Mouse (Mus musculus) kidney, postnatal 25 days (tissue): ENCODE measurements around the gene Usp49.
"Not testable (repeated sequence)": the region's sequence is repeated elsewhere in the genome, so short reads cannot be mapped to it uniquely, and the experiment has no call there.

Experiments
- DNase-seq, 2 experiments: peaks; one replicate each; pipeline ENCODE4 v3.0.0; 2021; ENCODE audit warnings: mixed read lengths in 2 of 2

The Usp49 gene

DNA sequence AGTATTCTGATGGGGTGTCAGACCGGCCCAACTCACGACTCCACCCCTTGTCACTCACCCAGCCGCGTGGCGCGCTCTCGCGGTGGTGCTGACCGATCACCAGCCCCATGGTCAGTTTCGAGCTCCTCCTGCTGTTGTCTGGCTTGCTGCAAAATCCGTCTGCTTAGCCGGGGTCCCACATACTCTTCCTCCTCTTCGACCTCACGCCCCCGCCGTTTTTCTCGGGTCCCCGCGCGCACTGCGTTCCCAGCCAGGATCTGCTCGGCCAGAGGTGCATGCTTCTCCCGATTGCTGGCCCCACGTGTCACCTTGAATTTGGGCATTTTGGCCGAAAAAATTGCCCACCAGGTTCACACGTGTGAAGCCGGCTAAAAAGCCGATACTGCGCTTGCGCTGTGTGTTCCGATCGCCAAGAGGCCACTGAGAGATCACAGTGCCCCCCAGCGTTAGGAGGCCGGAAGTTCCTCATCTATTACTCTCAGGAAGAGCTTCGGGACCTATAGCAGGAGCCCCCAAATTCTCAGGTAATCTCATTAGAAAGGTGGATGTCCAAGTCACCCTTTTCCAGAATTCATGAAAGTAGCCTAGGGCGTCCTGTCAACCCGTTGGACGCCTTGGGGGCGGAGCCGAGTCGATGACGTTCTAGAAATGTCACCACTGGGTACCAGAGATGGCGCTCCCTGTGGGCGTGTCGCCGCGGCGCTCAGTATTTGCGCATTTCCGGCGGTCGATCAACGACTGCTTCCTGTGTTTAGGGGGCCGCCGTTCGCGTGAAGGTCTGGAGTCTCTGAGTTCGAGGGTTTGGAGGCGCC is 19.4 kb upstream of the Usp49 start, which contains the start of the genes Bysl, Med20 and Gm20517:
Gene Bysl (minus strand): TSS at position 644 of the 812 bp plus-strand sequence.
Gene Med20 (plus strand): TSS at position 734 of the 812 bp plus-strand sequence.
Gene Gm20517 (plus strand): TSS at position 741 of the 812 bp plus-strand sequence.
- DNase-seq, result peak; percentile 98

DNA sequence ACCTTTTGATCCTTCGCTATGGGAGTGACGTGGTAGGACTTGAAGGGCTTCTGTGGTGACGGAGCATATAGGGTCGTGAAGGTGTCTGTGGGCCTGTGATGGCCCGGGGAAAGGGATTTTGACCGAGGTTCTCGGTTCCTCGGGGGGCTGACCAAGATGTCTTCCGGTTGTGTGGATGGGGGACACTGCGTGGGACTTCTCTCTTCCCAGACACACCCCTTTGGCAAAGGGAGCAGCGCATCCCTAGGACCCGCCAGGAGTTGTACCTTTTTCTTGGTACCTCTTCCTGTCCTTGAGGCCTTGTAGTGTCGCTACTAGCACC is 18.9 kb upstream of the Usp49 start:
- DNase-seq, result no peak

DNA sequence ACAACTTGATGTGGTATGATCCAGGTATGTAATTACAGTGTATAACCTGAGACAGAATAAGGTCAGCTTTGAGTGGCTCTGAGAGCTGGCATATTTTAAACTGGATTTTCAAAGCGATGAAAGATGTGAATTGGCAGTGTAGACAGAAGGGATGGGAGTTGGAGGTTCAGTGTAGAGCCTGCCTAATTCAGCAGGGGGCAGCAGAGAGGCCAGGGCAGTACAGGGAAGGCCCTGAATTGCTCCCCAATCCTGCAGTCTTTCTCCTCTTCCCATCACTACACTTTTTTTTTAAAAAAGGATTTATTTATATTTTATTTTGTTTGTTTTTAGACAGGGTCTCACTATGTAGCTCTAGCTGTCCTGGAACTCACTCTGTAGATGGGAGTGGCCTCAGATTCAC is 16.5 kb upstream of the Usp49 start:
- DNase-seq, result peak; percentile 55 to 67

DNA sequence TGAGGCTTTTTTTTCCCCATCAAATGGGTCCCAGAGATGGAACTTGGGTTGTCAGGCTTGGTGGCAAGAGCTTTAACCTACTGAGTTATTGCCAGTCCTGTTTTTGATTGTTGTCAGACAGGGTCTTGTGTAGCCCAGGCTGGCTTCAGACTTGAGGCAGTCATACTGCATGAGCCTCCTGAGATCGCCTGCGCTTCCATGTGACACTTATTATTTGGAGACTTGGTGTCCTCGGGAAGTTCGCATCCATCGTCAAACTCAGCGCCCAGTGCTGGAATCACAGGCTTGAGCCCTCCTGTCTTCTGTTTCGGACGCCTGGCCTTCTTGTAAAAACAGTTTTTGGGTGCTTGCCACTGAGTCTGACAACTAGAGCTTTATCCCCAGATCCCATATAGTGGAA is 14.4 kb upstream of the Usp49 start:
- DNase-seq, result no peak

DNA sequence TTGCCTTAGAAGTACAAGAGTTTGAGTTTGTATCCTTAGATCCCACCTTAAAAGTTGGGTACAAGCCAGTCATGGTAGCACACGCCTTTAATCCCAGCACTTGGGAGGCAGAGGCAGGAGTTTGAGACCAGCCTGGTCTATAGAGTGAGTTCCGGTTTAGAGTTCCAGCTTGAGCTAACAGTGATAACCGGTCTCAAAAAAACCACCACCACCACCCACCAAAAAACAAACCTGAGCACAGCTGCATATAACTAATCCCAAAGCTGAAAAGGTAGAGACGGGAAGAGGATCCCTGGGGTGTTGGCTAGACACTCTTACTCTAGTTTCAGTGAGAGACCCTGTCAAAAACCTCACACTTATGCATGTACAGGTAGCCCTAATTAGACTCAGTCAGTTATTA is 13.8 kb upstream of the Usp49 start:
- DNase-seq, result no peak

DNA sequence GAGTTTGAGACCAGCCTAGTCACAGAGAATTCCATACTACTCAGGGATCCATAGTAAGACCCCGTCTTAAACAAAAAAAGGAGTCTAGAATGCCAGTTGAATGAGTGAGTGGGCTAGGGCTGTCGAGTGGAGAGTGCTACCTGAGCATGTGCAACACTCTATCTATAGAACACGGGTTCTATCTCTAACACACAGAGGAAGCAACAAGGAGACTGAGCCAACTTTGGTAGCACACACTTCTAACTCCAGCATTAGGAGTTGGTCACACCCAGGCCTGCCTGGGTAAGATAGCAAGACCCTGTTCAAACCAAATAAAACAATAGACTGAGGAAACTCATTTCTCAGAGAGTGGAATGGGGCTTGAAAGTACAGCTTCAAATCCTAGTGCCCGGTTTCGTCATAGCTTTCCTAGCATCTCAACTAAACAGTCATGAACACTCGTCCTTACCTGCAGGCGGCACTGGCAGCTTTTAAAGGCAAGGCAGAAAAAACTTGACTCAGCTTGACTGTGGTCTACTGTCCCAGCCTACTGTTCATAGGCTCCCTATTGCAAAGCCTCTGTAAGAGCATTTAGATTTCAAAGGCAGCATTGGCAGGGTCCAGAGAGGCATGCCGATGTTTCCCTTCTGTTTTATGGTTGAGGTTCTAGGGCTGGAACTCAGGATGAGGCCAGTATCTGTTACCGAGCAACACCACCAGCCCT is 12.7 kb upstream of the Usp49 start:
- no peak for DNase-seq

DNA sequence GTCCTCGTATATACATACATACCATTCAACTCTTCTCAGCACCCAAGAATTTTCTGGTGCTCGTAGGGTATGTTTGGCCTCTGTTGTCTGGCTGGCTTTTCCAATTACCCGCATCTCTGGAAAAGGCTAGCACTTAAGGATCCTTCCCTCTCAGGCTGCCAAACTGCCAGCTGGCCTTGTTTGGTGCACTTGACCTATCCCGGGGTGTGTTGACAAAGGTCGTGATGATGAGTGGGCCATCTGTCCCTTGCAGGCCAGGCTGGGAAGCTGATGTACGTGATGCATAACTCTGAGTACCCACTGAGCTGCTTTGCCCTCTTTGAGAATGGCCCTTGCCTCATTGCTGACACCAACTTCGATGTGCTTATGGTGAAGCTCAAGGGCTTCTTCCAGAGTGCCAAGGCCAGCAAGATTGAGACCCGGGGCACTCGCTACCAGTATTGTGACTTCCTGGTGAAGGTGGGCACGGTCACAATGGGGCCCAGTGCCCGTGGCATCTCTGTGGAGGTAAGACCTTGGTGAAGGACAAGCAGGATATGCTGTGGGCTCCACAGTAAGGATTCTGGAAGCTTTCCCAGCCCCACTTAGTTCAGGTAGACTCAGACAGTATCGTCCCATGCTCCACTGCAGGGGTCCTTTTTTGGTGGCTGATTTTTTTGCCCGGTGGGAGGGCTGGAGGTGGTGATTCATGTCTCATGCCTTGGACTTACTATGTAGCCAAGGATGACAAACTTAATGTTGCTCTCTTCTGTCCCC is 11.8 kb upstream of the Usp49 start:
- DNase-seq, result no peak

DNA sequence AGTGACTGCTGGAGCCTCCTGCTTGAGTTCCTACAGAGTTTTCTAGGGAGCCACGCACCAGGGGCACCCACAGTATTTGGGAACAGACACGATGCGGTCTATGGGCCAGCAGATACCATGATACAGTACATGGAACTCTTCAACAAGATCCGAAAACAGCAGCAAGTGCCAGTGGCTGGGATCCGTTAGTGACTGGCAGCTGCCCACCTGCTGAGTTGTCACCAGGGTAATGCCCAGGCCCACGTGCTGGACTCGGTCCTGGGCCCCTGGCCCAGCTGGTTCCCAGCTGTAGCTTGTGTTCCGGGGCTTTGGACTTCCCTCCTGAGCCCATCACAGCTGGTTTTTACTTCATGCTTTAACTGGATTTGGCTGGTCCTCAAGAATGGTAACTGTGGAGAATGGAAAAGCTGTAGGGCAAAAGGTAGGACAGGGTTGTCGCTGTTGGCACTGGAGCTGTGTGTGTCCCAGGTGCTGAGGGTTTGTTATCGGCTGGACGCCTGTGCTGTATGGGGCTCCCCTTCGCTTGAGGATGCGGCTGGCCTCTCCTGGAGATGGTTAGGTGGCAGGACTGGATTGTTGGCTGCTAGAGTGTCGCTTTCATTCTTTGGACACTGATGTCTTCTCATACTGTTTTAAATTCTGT is 7.5 kb upstream of the Usp49 start:
- DNase-seq, result no peak

DNA sequence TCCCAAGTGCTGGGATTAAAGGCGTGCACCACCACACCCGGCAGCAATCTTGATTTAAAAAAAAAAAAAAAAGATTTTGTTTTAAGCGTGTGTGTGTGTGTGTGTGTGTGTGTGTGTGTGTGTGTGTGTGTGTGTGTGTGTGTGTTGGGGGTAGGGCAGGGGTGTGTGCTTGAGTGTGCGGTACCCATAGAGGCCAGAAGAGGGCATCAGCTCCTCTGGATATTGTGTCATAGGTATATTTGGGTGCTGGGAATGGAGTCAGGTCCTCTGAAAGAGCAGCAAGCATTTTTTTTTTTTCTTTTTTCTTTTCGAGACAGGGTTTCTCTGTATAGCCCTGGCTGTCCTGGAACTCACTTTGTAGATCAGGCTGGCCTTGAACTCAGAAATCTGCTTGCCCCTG is 5.9 kb upstream of the Usp49 start:
- DNase-seq, result not testable (repeated sequence)

DNA sequence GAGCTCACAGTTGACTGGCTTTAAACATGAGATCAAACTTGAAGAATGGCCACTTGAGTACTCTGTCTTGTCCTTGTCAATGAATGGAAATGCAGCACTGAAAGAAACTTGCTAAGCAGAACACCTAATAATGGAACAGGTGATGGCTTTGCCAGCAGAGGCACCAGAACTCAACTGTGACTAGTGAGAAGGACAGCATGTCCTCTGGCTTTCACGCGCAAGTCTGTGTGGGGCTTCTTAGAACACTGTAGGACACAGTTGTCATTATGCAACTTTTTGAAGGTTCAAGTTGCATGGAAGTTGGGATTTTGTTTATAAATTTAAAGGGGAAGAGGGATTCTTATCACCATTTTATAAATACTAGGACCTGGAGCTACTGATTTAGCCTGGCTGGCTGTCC is 5.4 kb upstream of the Usp49 start:
- no peak for DNase-seq

DNA sequence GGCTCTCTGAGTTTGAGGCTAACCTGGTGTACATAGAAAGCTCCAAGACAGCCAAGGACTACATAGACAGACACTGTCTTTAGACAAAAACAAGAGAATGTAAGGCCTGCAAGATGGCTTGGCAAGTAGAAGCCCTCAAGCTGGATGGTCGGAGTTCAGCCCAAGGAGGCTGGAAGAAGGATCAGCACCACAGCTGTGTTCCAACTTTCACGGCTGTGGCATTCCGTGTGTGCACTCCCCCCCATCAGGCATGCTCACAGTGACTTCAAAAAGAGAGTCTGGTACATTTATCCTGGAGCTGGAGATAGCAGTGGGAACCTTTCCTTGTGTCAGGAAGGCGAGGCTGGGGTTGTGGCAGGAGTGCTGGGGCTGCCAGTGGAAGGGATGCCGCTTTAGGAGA is 4.5 kb upstream of the Usp49 start:
- no peak for DNase-seq

DNA sequence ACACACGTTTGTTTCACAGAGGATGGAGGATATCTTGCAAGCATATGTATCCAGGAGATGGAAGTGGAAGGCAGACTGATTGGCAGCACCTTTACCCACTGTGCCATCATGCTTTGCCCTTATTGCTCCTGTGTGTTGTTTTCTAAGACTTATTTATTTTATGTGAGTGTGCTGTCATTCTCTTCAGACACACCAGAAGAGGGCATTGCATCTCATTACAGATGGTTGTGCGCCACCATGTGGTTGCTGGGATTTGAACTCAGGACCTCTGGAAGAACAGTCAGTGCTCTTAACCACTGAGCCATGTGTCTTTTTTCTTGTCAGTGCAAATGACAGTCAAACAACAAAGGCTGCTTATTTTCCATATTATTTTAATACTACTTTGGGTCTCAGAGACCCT is 2.7 kb upstream of the Usp49 start:
- no peak for DNase-seq

DNA sequence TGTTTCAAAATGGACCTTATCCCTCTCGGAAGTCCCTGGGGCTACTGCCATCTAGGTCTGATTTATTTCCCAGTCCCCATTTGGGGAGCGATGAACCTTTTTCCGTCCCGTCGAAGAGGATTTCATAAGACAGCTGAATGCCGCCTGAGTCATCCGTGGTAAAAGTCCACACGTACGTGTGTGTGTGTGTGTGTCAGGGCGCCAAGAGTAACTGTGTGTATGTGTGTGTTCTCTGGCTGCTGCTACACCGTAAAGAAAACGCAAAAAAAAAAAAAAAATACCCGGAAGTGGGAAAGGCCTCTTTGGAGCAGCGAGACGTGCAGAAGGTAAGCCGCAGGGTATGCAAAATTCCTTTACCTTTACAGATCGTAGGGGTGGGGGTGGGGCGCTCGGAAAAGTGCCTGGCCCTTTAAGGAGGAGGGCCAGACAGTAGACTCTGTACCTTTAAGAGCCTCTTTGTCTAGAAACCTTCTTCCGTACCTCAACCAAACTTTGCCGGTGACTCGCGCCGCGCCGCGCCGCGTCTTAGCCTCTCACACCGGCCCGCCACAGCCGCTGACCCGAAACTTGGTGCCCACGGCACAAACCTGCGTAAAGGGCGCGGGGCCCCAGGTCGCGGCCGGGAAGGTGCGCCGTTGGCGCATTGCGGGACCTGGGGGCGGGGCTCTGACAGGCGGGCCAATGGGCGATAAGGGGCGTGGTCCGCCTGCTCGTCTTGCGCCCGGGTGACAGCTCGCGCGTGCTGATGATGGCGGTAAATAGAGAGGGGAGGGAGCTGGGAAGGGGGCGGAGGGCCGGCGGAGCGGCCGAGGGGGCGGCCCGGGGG is 1.4 kb upstream of the Usp49 start:
- peak; percentile 96 to 98 for DNase-seq

DNA sequence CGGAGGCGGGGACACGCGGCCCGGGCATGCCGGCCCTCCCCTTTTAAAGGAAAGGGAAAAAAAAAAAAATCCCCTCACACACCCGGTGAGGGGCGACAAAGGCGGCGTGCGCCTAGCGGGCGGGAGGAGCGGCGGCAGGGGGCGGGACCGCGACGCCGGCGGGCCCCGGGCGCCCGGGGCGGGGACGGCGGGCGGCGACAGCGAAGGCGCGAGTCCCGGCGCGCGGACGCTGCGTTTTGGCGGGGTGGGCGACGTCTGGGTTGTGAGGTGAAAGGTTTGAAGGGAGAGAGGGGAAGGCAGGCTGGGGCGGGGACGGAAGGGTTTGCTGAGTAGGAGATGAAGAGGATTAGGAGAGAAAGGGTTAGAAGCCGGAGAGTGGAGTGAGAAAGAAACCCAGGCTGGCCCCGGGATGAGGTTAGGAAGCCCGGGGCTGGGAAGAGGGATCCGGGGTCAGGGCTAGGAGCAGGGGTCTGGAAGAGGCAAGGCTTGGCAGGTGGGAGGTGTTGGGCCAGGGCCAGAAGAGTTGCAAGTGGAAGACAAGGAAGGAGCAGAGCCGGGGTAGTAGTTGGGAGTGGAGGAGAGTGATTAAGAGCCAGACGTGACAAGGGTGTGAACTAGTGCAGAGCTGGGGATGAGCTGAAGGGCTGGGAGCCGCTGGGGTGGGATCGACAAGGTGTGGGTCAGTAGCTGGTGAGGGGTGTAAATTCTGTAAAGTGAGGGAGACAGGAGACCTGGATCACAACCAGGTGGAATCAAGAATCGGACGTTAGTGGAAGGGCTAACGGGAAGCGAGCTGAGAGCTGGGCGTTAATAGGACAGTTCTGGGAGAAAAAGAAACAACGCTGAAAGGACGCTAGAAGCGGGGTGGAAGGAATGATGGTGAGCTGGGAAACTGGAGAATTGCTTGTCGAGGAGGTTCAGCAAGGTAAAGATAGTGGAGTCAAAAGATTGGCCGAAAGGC is 493 bp upstream of the Usp49 start:
- DNase-seq, result peak; percentile 34 to 59

DNA sequence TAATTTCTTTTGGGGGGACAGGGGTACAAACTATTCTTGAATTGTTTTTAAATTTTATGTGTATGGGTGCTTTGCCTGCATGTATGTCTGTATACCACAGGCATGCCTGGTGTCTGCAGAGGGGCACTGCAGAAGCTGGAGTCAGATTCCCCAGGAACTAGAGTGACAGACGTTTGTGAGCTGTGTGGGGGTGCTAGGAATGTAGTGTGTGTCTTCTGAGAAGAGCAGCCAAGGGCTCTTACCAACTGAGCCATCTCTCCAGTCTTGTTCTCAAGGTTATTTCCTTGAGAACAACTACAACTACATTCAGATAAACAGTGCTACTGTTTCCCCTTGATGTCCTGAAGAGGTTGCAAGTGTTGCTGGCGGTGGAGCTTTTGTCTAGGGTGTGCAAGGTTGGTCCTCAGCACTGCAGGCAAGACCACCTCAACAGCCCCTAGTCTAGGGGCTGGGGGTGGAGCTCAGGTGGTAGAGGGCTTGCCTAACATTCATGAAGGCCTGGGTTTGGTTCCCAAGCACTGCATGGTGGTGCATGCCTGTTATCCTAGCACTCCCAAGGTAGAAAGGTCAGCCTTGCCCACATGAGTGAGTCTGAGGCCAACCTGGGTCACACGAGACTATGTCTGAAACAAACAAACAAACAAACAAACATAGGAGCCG is 1.8 kb downstream of the Usp49 start:
- no peak for DNase-seq

DNA sequence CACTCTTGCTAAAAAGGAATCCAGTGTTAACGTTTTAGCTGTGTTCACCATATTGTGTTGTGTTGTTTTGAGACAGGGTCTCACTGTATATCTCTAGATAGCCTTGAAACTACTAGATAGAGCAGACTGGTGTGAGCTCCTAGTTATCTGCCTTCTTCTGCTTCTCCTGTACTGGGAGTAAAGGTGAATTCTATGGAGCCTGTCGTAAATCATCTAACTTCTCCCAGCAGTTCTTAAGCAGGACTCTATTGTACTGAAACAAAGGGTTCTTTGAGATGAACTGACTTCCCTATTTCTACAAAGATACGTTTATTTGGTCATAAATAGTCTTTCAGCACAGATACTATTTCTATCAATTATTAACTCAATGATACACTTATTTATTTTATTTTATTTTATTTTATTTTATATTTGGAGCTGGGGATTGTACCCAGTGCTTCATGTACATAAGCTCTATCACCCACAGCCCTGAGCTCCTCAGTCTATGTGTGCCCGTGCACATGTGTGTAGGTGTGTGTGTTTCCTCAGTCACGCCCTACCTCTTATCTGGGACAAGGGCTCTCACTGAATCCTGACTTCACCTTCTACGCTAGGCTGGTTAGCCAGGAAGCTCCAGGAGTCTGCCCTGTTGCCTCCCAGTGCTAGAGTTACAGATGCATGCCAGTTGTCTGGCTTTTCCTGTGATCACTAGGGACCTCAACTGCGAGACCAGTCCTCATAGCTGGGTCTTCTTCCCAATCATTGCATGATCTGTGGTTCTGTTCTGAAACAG is 3.7 kb downstream of the Usp49 start:
- DNase-seq, result no peak

DNA sequence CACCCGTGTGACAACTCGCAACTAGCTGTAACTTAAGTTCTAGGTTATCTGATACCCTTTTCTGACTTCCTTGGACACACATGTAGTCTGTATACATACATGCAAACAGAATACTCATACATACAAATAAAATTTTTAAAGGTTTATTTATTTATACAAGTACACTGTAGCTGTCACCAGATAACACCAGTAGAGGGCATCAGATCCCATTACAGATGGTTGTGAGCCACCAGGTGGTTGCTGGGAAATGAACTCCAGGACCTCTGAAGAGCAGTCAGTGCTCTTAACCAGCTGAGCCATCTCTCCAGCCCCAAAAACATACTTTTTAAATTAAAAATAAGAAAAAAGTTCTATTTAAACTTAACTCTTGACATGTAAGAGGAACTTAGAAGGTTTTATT is 12.5 kb downstream of the Usp49 start:
- DNase-seq, result peak in 1 of 2 experiments; percentile 19

DNA sequence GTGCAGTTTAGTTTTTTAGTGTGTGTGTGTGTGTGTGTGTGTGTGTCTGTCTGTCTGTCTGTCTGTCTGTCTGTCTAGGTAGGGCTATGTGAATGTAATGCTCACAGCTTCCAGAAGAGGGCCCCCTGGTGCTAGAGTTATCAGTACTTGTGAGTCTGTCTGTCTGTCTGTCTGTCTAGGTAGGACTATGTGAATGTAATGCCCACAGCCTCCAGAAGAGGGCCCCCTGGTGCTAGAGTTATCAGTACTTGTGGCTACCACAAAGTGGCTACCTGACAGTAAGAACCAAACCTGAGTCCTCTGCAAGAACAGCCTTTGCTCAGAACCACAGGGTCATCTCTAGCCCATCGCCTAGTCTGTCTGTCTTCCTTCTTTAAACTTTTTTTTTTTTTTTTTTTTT is 16.2 kb downstream of the Usp49 start:
- peak; percentile 84 to 92 for DNase-seq

DNA sequence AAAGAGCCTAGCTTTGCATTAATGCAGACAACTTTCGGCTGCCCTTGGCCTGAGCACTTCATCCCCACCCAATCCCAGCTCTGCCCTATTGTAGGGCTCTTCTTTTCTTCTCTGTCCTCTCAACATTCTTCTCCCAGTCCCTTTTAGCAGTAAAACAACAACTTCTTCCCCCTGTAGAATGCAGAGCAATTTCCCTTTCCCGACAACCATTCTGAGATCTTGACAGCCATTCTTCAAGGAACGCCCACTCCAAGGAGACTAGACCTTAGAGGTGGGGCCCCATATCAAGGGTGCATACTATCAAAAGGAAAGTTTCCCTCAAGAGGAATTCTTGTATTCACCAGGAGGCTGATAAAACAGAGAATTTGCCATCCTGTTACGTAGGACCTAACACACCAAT is 18.5 kb downstream of the Usp49 start:
- no peak for DNase-seq

DNA sequence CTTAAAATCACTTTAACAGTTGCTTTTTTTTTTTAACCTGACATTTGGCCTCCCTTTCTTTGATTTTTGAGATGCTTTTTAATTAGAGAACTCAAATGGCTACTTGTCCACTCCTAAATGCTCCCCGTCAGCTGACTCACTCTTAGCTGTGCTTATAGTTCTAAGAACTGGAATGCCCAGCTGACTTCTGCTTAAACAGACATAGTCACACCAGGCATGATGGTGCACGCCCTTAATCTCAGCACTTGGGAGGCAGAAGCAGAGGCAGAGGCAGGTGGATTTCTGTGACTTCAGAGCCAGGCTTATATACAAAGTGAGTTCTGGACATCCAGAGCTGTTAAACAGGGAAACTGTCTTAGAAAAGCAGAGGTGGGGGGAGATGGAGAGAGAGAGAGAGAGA is 21.5 kb downstream of the Usp49 start:
- DNase-seq, result no peak
